Mouse (Mus musculus) embryonic facial prominence, embryonic 10.5 days (tissue): ENCODE measurements around the gene Irs1. TPM values are rescaled to one million over a fixed set of nuclear protein-coding genes. Genes with fewer than 3 reads are reported as not detected.

Experiments used
- DNase-seq: peaks from one replicate; pipeline ENCODE4 v3.0.0-alpha.2; 2017; ENCODE audit warnings: low spot score
- H3K27ac ChIP-seq: fragments of 300-500 bp; sonication (generic); replicated peaks from 2 replicates; pipeline ENCODE4 v1.5.1; 2016; ENCODE audit warnings: mild to moderate bottlenecking
- H3K27me3 ChIP-seq: fragments of 300-500 bp; sonication (generic); replicated peaks from 2 replicates; pipeline ENCODE4 v1.6.1; 2016; ENCODE audit warnings: low read depth, mild to moderate bottlenecking; ENCODE audit not compliant: poor library complexity, severe bottlenecking
- H3K36me3 ChIP-seq: fragments of 300-500 bp; sonication (generic); replicated peaks from 2 replicates; pipeline ENCODE4 v1.6.1; 2016; ENCODE audit warnings: mild to moderate bottlenecking, moderate library complexity
- H3K4me1 ChIP-seq: fragments of 300-500 bp; sonication (generic); 2 replicates; pipeline ENCODE4 v1.6.1; 2016
- H3K4me3 ChIP-seq: fragments of 300-500 bp; sonication (generic); 2 replicates; pipeline ENCODE4 v1.5.1; 2016; ENCODE audit warnings: mild to moderate bottlenecking, moderate library complexity
- H3K9me3 ChIP-seq: fragments of 300-500 bp; sonication (generic); 2 replicates; pipeline ENCODE4 v1.6.1; 2016; ENCODE audit warnings: mild to moderate bottlenecking
- WGBS: fragments of 180-500 bp; shearing (Covaris S2); methylation state at CpG from one replicate; pipeline ENCODE4 v1.1.7; 2016; 5-methylcytosine and 5-hydroxymethylcytosine counted together
- polyA plus RNA-seq: library from polyadenylated mRNA; unstranded; fragments of >200 nt; fragmentation: Nextera tagmentation; extraction: Ambion mirVana; gene quantifications from 2 replicates; pipeline ENCODE4 v1.2.1, GENCODE M21; 2016

Irs1 gene
- 7.9 and 8.9 TPM in 2 replicates for polyA plus RNA-seq

GRCm38 (mm10) chr1:82291151-82291797, at the start of gene Irs1:
Irs1 (minus strand) TSS chr1:82291416.
- H3K36me3 ChIP-seq = peaks cover 32% of the 10 kb centered on the region
- DNase-seq = peak; percentile 93
- H3K9me3 ChIP-seq = peaks cover 9% of the 10 kb centered on the region; the same call in 1 of the 2 replicates
- peaks cover 62% of the 10 kb centered on the region for H3K4me1 ChIP-seq
- H3K27me3 ChIP-seq = peaks cover 33% of the 10 kb centered on the region
- peak within 1 kb of the TSS; percentile 76 for H3K4me3 ChIP-seq
- under 1% methylated on average over 60 of the region's 60 CpGs for WGBS
- peak within 1 kb of the TSS; percentile 94 for H3K27ac ChIP-seq

DNA sequence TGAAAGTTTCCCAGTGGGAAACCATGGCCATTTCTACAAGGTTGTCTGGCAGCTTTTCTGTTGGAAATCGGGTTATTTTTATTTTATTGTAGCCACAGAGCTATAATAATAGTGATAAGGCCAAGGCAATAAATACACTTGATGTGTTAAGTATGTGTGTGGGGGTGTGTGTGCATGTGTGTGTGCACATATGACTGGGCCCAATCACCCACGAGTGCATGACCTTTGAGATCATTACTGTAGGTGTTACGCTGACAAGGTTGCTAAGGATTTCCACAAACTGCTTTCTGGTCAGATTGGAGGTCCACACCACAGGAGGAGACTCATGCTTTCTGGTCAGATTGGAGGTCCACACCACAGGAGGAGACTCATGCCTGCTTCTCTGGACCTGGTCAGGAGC, 43.3 kb upstream of the Irs1 start:
- Histone ChIP-seq H3K4me3 (no peak overlapping the region), H3K4me1 (no peaks in the 10 kb centered on the region), H3K27me3 (no peaks in the 10 kb centered on the region), H3K36me3 (0 out of 2 replicates have a peak, but pooled peaks cover 2% of the 10 kb centered on the region), H3K27ac (no peak overlapping the region), H3K9me3 (no peaks in the 10 kb centered on the region)
- WGBS = 88% methylated on average over 3 of the region's 3 CpGs
- DNase-seq = no peak

GRCm38 (mm10) chr1:82329954-82330247, 38.7 kb upstream of the Irs1 start:
- Histone ChIP-seq H3K27ac (no peak overlapping the region), H3K27me3 (no peaks in the 10 kb centered on the region), H3K4me1 (no peaks in the 10 kb centered on the region), H3K9me3 (no peaks in the 10 kb centered on the region), H3K4me3 (no peak overlapping the region), H3K36me3 (0 out of 2 replicates have a peak, but pooled peaks cover 2% of the 10 kb centered on the region)
- no peak for DNase-seq

DNA sequence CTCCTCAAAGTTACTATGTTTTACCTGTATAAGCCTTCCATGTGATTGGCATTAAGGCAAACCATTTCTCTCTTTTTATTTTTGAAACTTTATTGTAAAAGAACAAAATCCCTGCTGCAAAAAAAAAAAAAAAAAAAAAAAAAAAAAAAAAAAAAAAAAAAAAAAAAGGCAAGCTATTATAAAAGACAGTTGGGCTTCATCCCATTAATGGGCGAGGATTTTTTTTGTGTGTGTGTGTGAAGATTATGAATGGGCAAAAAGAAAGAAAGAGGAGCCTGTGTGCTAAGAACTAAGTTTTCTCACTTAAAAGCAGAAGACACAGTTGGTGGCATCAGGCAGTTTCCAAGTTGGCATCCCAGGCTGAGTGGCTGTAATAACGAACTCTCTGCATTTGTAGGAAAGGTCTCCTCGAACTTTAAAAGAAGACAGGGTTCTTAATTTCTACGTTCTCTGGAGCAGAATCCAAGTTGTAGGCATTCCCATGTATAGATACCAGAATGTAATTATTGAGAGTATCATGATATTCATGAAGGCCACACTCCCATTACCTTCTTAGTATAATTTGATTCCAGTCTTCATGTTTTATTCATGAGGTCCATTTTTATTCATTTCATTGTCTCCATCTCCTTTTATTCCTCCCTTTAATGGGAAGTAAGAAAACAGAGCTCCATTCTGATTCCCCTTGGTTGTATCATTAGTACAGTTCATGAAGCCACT, 38.2 kb upstream of the Irs1 start:
- H3K4me3 ChIP-seq = no peak overlapping the region
- 0 out of 2 replicates have a peak, but pooled peaks cover 2% of the 10 kb centered on the region for H3K36me3 ChIP-seq
- DNase-seq = no peak
- H3K27me3 ChIP-seq = no peaks in the 10 kb centered on the region
- 74% methylated on average over 4 of the region's 4 CpGs for WGBS
- no peaks in the 10 kb centered on the region for H3K9me3 ChIP-seq
- H3K4me1 ChIP-seq = peaks cover 3% of the 10 kb centered on the region
- no peak overlapping the region for H3K27ac ChIP-seq

DNA sequence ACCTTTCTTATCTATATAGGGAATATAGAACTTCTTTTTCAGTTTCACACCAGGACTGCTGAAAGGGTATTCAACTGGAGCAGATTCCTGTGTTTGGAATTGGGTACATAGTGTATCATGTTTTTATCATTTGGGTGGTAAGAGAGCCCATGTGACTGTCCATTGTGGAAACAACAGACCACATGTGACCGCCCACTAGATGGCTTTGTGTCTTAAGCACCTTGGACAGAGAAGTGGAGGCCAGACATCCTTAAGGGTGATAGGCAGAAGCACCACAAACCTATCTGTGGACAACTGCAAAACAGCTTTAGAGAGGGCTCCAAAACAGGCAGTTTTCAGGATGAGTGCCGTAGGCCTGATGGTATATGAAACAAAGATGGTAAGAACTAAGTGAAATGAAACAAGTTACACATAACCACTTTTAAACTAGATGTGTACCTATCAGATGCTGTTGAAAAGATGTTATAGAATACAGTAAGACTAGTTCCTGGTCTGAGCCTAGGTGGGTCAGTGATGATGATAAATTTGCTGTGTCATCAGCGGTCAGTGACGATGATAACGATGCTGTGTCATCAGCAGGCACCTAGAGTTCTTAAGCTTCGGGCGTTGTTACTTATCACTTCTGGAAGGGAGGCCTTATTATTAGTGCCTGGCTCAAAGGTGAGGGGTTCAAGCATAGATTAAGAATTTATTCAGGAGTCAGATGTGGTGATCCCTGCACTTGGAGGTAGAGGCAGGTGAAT, 37.0 kb upstream of the Irs1 start:
- Histone ChIP-seq H3K27ac (no peak overlapping the region), H3K27me3 (no peaks in the 10 kb centered on the region), H3K36me3 (no peaks in the 10 kb centered on the region), H3K4me3 (no peak overlapping the region), H3K4me1 (peaks cover 11% of the 10 kb centered on the region), H3K9me3 (no peaks in the 10 kb centered on the region)
- DNase-seq = no peak
- WGBS = 93% methylated on average over 7 of the region's 7 CpGs

GRCm38 (mm10) chr1:82326120-82326519, 34.9 kb upstream of the Irs1 start:
- DNase-seq = no peak
- Histone ChIP-seq H3K27ac (no peak overlapping the region), H3K27me3 (no peaks in the 10 kb centered on the region), H3K9me3 (no peaks in the 10 kb centered on the region), H3K4me3 (no peak overlapping the region), H3K36me3 (no peaks in the 10 kb centered on the region), H3K4me1 (peaks cover 17% of the 10 kb centered on the region)
- WGBS = 87% methylated on average over 5 of the region's 5 CpGs

- Histone ChIP-seq H3K4me3 (no peak overlapping the region), H3K4me1 (peaks cover 26% of the 10 kb centered on the region), H3K27me3 (no peaks in the 10 kb centered on the region), H3K9me3 (no peaks in the 10 kb centered on the region), H3K27ac (0 out of 2 replicates have a peak overlapping the region, but pooled peaks have one; percentile 19), H3K36me3 (no peaks in the 10 kb centered on the region)
- 41% methylated on average over 4 of the region's 4 CpGs for WGBS
- no peak for DNase-seq
Measured at GRCm38 (mm10) chr1:82324131-82324785, 33.0 kb upstream of the Irs1 start.

DNA sequence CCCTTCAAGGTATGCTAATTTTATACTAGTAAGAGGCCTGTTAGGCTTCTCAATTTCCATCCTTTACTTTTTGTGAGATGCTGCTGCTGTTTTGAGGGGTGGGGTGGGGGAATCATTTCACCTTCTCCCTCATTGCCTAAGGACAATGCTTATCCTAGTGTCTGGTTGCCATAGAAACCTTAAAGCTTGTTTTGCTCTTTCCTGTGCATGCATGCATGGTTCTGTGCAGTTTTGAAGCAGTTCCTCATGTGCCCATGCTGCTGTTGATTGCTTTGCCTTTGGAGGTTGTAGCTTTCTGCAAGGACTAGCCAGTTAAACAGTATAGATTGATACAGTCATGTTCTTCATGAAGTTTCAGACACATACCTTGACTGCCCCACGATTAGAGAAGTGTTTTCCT, 30.2 kb upstream of the Irs1 start:
- Histone ChIP-seq H3K4me1 (peaks cover 35% of the 10 kb centered on the region), H3K27ac (no peak overlapping the region), H3K9me3 (no peaks in the 10 kb centered on the region), H3K27me3 (no peaks in the 10 kb centered on the region), H3K4me3 (no peak overlapping the region), H3K36me3 (no peaks in the 10 kb centered on the region)
- no peak for DNase-seq
- 90% methylated on average over 1 of the region's 1 CpGs for WGBS

DNA sequence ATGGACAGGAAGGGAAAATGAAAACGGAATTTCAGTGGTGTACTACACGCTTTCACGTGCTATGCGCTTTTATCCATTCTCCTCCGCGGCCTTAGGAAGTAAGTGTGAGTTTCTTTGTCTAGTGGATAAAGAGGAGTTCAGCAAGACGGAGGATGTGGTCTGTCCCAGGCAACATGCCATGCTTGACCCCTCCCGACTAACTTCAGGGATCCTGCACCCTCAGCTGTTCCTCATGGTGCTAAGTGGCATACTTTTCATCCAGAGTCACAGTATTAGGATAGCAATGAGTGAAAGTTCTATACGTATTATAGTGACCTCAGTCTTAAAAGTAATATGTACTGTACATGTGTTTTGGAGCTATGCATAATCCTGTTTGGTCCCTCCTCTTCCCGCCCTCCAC, 29.6 kb upstream of the Irs1 start:
- no peak for DNase-seq
- no peaks in the 10 kb centered on the region for H3K9me3 ChIP-seq
- H3K4me1 ChIP-seq = peaks cover 39% of the 10 kb centered on the region
- 88% methylated on average over 10 of the region's 10 CpGs for WGBS
- H3K27ac ChIP-seq = no peak overlapping the region
- no peaks in the 10 kb centered on the region for H3K36me3 ChIP-seq
- H3K27me3 ChIP-seq = no peaks in the 10 kb centered on the region
- no peak overlapping the region for H3K4me3 ChIP-seq

GRCm38 (mm10) chr1:82320456-82320855, 29.2 kb upstream of the Irs1 start:
- H3K36me3 ChIP-seq = no peaks in the 10 kb centered on the region
- no peak for DNase-seq
- WGBS = 78% methylated on average over 6 of the region's 6 CpGs
- H3K4me1 ChIP-seq = peaks cover 40% of the 10 kb centered on the region
- no peaks in the 10 kb centered on the region for H3K9me3 ChIP-seq
- no peak overlapping the region for H3K27ac ChIP-seq
- no peak overlapping the region for H3K4me3 ChIP-seq
- H3K27me3 ChIP-seq = no peaks in the 10 kb centered on the region

- no peaks in the 10 kb centered on the region for H3K9me3 ChIP-seq
- DNase-seq = no peak
- no peaks in the 10 kb centered on the region for H3K36me3 ChIP-seq
- peak overlapping the region; percentile 89 for H3K4me3 ChIP-seq
- WGBS = 0% methylated on average over 26 of the region's 26 CpGs
- peaks cover 29% of the 10 kb centered on the region for H3K4me1 ChIP-seq
- H3K27me3 ChIP-seq = no peaks in the 10 kb centered on the region
- H3K27ac ChIP-seq = peak overlapping the region; percentile 98
Measured at GRCm38 (mm10) chr1:82316746-82317126, 25.5 kb upstream of the Irs1 start.

- 5% methylated on average over 47 of the region's 47 CpGs for WGBS
- Histone ChIP-seq H3K27me3 (no peaks in the 10 kb centered on the region), H3K27ac (peak within 1 kb of the TSS; percentile 98), H3K9me3 (no peaks in the 10 kb centered on the region), H3K36me3 (no peaks in the 10 kb centered on the region), H3K4me3 (peak within 1 kb of the TSS; percentile 89), H3K4me1 (peaks cover 24% of the 10 kb centered on the region)
- DNase-seq = peak; percentile 96
Measured at GRCm38 (mm10) chr1:82316111-82316745, 25.0 kb upstream of the Irs1 start, which contains the start of gene Rhbdd1. Rhbdd1 (plus strand) TSS chr1:82316452.
